Mouse (Mus musculus) heart, embryonic 16.5 days (tissue): Measurements from ENCODE around the gene Vps45. TPM values are rescaled to one million over a fixed set of nuclear protein-coding genes. Genes with fewer than 3 reads are reported as not detected.

Experiments
- ATAC-seq: fragments of 200-750 bp; cut with Nextera tagmentation; replicated peaks from 2 replicates; pipeline ENCODE4 v1.8.0; 2017; ENCODE audit warnings: moderate number of reproducible peaks; ENCODE audit not compliant: insufficient read depth, low FRiP score; ENCODE audit errors: extremely low read depth
- H3K27ac ChIP-seq: fragments of 300-500 bp; sonication (generic); 2 replicates; pipeline ENCODE4 v1.5.1; 2014; ENCODE audit warnings: mild to moderate bottlenecking, low read length, control low read depth, moderate library complexity
- H3K27me3 ChIP-seq: fragments of 300-500 bp; sonication (generic); 2 replicates; pipeline ENCODE4 v1.6.1; 2014; ENCODE audit warnings: low read length, mixed read lengths; ENCODE audit not compliant: control insufficient read depth, insufficient read depth
- H3K36me3 ChIP-seq: fragments of 300-500 bp; sonication (generic); 2 replicates; pipeline ENCODE4 v1.6.1; 2014; ENCODE audit not compliant: control insufficient read depth, insufficient read depth
- H3K4me1 ChIP-seq: fragments of 300-500 bp; sonication (generic); 2 replicates; pipeline ENCODE4 v1.6.1; 2014; ENCODE audit warnings: low read length, mixed read lengths; ENCODE audit not compliant: control insufficient read depth, insufficient read depth
- H3K4me2 ChIP-seq: fragments of 300-500 bp; sonication (generic); 2 replicates; pipeline ENCODE4 v1.6.1; 2014; ENCODE audit warnings: low read depth, mild to moderate bottlenecking, control low read depth, low read length
- H3K4me3 ChIP-seq: fragments of 300-500 bp; sonication (generic); 2 replicates; pipeline ENCODE4 v1.5.1; 2014; ENCODE audit warnings: mild to moderate bottlenecking, control low read depth, low read length
- H3K9ac ChIP-seq: fragments of 300-500 bp; sonication (generic); 2 replicates; pipeline ENCODE4 v1.6.1; 2014; ENCODE audit warnings: low read length, control low read depth
- H3K9me3 ChIP-seq: fragments of 300-500 bp; sonication (generic); replicated peaks from 2 replicates; pipeline ENCODE4 v1.6.1; 2016; ENCODE audit warnings: low read length; ENCODE audit not compliant: control insufficient read depth
- WGBS: fragments of 180-500 bp; shearing (Covaris S2); extraction: QIAGEN DNeasy Blood & Tissue Kit; methylation state at CpG from one replicate; pipeline ENCODE4 v1.1.7; 2014; 5-methylcytosine and 5-hydroxymethylcytosine counted together
- polyA plus RNA-seq: library from polyadenylated mRNA; unstranded; fragments of >200 nt; fragmentation: Nextera tagmentation; extraction: Ambion mirVana; gene quantifications from 2 replicates; pipeline ENCODE4 v1.2.1, GENCODE M21; 2015

The Vps45 gene
- polyA plus RNA-seq, 1 experiment from 2014 or later: 39.4 TPM

DNA sequence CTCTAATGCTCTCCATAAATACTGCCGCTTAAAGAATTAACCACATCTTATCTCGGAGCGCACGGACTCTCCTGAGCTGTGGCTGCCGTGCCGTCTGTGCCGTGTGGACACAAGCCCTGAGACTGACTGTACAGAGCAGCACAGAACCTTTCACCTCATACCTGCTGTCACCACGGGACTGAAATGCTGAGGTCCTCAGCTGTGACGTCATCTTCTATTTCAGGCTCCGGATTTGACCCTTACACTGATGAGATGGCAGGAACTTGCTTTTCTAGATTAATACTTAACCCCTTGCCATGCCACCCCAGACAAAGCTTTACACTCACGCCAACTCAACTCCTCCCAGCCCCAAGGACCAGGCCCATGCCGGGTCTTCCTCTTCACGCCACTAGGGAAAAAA, 35.9 kb upstream of the Vps45 start:
- Histone ChIP-seq H3K9me3 (no peaks in the 10 kb centered on the region; the same call in 1 of the 2 replicates), H3K36me3 (no peaks in the 10 kb centered on the region), H3K9ac (peak overlapping the region; percentile 31; the same call in 1 of the 2 replicates), H3K27ac (peak overlapping the region; percentile 48), H3K4me2 (peak overlapping the region; percentile 52), H3K27me3 (no peaks in the 10 kb centered on the region), H3K4me1 (peaks cover 12% of the 10 kb centered on the region), H3K4me3 (peak overlapping the region; percentile 9)
- peak; percentile 79 for ATAC-seq
- WGBS: 25% methylated on average over 13 of the region's 13 CpGs

DNA sequence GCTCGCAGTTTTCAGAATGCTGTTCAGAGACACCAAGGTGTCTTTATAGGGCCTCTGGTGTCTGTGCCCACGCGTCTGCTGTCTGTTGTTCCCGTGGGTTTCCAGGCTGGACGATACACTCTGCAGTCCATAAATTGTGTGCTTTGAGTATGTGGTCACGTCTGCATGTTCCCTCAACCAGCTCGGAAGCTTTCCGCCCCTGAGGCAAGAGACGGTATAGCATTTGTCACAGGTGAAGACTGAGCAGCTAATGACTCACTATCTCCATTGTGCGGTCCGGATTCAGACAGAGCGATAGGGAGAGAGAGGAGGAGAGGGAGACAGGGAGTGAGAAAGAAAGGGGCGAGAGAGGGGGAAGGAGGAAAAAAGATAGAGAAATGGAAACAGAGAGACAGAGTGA, 35.2 kb upstream of the Vps45 start:
- Histone ChIP-seq H3K27me3 (no peaks in the 10 kb centered on the region), H3K9ac (peak overlapping the region; percentile 28; the same call in 1 of the 2 replicates), H3K27ac (no peak overlapping the region; the same call in 1 of the 2 replicates), H3K9me3 (no peaks in the 10 kb centered on the region; the same call in 1 of the 2 replicates), H3K4me2 (peak overlapping the region; percentile 52), H3K4me1 (peaks cover 9% of the 10 kb centered on the region), H3K36me3 (no peaks in the 10 kb centered on the region), H3K4me3 (peak overlapping the region; percentile 9; the same call in 1 of the 2 replicates)
- ATAC-seq: no peak
- 46% methylated on average over 13 of the region's 13 CpGs for WGBS

DNA sequence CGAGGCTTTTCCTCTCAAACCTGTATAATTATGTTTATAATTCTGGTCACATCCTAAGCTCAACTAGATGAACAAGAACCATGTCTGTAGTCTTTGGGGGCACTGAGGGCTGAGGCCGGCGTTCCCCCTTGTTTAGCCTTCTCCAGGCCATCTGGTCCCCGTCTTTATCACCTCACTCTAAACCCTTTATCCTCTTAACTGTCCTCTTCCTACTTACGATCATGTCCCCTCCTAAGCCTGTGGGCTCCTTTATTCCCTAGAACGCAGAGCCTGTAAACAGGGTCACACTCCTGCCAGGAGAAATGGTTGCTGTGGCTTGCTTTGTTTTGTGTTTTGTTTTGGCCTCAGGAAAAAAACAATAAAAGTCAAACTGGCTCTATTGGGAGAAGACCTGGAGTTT, 33.7 kb upstream of the Vps45 start:
- Histone ChIP-seq H3K9ac (no peak overlapping the region), H3K27me3 (no peaks in the 10 kb centered on the region), H3K36me3 (no peaks in the 10 kb centered on the region), H3K4me1 (peaks cover 7% of the 10 kb centered on the region), H3K9me3 (no peaks in the 10 kb centered on the region; the same call in 1 of the 2 replicates), H3K27ac (no peak overlapping the region), H3K4me2 (no peak overlapping the region), H3K4me3 (no peak overlapping the region)
- ATAC-seq: no peak
- 56% methylated on average over 6 of the region's 6 CpGs for WGBS

DNA sequence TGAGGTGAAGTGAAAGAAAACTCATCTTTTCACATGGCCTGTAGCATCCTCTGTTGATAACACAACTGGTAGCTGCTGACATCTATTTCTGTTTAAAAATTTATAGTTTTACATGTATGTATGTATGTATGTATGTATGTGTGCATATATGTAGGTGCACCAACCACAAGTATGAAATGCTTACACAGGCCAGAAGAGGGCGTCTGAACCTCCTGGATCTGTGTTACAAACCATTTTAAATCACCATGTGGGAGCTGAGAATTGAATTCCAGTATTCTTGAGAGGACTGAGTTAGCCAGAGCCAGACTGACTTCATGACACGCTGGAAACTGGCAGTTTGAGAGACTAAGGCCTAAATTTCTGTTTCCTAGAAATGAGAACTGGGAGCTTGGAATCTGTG, 32.9 kb upstream of the Vps45 start:
- Histone ChIP-seq H3K4me3 (no peak overlapping the region), H3K4me1 (peaks cover 7% of the 10 kb centered on the region), H3K36me3 (no peaks in the 10 kb centered on the region), H3K9ac (no peak overlapping the region), H3K4me2 (no peak overlapping the region), H3K27me3 (no peaks in the 10 kb centered on the region), H3K9me3 (no peaks in the 10 kb centered on the region; the same call in 1 of the 2 replicates), H3K27ac (no peak overlapping the region)
- ATAC-seq: no peak
- 71% methylated on average over 2 of the region's 2 CpGs for WGBS

DNA sequence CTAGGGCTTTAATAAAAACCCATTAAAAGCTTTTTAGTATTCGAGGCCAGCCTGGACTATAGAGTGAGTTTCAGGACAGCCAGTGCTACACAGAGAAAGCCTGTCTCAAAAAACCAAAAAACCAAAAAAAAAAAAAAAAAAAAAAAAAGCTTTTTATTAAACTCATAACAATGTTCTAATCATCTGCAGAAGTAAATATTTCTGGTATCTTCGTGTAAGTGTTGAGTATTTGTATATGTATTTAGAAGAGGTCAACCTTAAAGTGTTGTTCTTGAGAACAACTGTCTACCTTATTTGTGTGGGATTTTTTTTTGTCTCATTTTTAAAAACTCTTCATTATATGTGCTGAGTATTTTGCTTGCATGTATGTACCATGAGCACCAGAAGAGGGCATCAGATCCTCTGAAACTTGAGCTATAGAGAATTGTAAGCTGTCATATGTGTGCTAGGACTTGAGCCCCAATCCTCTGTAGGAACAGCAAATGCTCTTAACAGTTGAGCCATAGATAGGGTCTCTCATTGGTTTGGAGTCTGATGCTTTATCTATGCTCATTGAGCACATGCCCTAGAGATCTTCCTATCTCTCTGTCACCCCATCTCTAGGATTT, 31.7 kb upstream of the Vps45 start:
- Histone ChIP-seq H3K27me3 (no peaks in the 10 kb centered on the region), H3K36me3 (no peaks in the 10 kb centered on the region), H3K27ac (no peak overlapping the region), H3K9ac (no peak overlapping the region), H3K4me1 (peaks cover 7% of the 10 kb centered on the region), H3K9me3 (no peaks in the 10 kb centered on the region; the same call in 1 of the 2 replicates), H3K4me3 (no peak overlapping the region), H3K4me2 (no peak overlapping the region)
- ATAC-seq: no peak
- WGBS: 52% methylated on average over 2 of the region's 2 CpGs

DNA sequence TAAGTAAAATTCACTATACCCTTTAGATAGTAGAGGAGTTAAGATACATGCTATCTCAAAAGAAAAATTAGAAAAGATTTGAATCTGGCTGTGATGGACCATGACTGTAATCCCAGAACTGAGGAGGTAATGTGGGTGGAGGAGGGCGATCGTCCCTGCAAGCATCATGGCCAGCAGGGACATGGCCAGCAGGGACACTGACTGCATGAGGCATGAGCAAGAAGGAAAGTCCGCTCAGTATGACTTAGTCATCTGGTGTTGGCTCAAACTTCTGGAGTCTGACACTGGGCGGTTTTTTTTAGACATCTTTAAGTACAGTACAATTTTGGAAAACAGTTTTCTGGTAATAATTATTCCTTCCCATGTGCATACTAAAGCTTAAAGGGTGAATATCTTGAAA, 29.5 kb upstream of the Vps45 start:
- Histone ChIP-seq H3K27ac (no peak overlapping the region), H3K4me2 (no peak overlapping the region), H3K27me3 (no peaks in the 10 kb centered on the region), H3K9ac (no peak overlapping the region), H3K4me1 (no peaks in the 10 kb centered on the region), H3K36me3 (no peaks in the 10 kb centered on the region), H3K4me3 (no peak overlapping the region), H3K9me3 (no peaks in the 10 kb centered on the region; the same call in none of the 2 replicates)
- WGBS: 75% methylated on average over 4 of the region's 4 CpGs
- no peak for ATAC-seq

DNA sequence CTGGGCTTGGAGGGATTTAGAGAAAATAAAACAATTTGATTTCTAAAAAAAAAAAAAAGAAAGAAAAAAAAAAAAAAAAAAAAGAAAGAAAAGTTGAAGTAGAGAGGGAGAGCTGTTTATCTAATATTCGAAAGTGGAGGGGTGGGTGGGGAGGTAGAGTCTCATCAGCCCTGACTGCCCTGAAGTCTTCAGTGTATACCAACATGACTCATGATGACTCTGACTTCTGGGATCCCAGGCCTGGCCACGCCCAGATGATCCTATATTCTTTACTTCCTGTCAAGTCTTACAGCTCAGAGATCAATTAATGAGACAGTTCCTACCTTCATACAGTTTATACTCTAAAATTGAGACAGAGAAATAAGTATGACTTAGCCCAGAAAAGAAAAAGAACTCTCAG, 29.0 kb upstream of the Vps45 start:
- 52% methylated on average over 2 of the region's 2 CpGs for WGBS
- no peaks in the 10 kb centered on the region for H3K4me1 ChIP-seq
- H3K9ac ChIP-seq: no peak overlapping the region
- H3K27me3 ChIP-seq: no peaks in the 10 kb centered on the region
- ATAC-seq: no peak
- H3K9me3 ChIP-seq: no peaks in the 10 kb centered on the region; the same call in none of the 2 replicates
- H3K4me3 ChIP-seq: no peak overlapping the region
- H3K27ac ChIP-seq: no peak overlapping the region
- H3K4me2 ChIP-seq: no peak overlapping the region
- H3K36me3 ChIP-seq: no peaks in the 10 kb centered on the region

DNA sequence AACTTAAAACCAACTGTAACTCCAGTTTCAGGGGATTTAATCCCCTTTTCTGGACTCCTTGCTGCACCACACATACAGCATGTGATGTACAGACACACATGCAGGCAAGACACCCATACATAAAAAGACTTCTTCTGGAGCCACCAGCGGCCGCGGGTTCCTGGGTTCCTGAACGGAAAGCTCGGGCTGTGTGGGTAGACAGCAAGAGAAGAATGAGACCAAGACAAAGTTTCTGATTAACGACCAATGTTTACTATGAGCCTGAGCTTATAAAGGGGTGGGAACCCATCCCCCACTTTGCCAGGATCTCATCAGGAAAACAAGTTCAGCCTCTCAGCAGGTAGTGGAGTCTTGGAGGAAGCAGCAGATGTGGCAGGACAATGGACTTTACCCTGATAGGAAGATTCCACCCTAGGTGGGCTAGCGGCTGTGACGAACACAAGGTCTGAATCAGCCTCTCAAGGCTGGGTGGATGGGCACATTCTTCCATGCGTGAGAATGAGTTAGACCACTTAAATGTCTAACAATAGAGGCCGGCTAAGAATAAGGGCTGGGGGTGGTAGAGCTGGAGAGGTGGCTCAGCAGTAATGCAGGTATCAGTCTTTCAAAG, 26.0 kb upstream of the Vps45 start:
- Histone ChIP-seq H3K36me3 (no peaks in the 10 kb centered on the region), H3K9me3 (no peaks in the 10 kb centered on the region; the same call in 1 of the 2 replicates), H3K4me1 (no peaks in the 10 kb centered on the region), H3K4me2 (no peak overlapping the region), H3K27me3 (no peaks in the 10 kb centered on the region), H3K27ac (no peak overlapping the region), H3K4me3 (no peak overlapping the region), H3K9ac (no peak overlapping the region)
- ATAC-seq: no peak
- WGBS: 79% methylated on average over 10 of the region's 10 CpGs

DNA sequence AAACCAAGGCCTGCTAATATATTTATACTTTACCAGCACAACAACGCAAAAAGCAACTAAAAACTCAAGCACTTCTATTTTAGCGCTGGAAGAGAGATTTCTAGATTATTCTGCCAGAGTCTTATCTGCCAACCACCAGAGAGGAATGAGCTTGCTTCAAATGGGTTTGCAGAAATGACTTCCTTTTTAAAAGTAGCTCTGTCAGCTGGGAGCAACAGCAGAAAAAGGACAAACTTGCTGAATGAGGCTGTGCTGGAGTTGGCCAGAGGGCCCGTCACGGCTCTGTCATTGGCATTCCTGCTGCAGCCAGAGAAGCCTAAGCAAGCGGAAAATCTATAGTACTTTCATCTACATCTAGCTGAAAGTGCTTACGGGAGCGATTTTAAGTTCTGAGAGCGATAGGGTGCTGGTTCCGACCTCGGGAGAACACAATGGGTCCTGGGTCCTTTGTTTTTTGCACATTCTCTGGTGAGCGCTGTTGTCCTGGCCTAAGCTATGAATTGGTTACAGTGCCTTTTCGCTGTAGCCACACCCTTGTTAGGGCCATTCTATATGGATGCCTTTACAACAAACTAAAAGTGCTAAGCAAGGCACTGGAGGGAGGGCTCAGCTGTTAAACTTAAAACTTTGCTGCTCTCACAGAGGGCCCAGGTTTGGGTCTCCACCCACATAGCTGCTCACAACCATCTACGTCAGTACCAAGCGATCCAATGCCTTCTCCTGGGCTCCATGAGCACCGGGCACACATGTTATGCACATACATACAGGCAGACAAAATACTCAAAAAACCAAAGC, 24.6 kb upstream of the Vps45 start:
- Histone ChIP-seq H3K36me3 (no peaks in the 10 kb centered on the region), H3K4me2 (no peak overlapping the region), H3K4me1 (no peaks in the 10 kb centered on the region), H3K4me3 (no peak overlapping the region), H3K9me3 (no peaks in the 10 kb centered on the region; the same call in 1 of the 2 replicates), H3K27ac (no peak overlapping the region), H3K27me3 (no peaks in the 10 kb centered on the region), H3K9ac (no peak overlapping the region)
- 62% methylated on average over 15 of the region's 15 CpGs for WGBS
- no peak for ATAC-seq
